Mouse (Mus musculus): ENCODE data around the gene Gnl3l. TPM values are rescaled to one million over a fixed set of nuclear protein-coding genes. Genes with fewer than 3 reads are reported as not detected.

Gene Gnl3l
- polyA plus RNA-seq, 1 experiment = 10.3 TPM

- Histone ChIP-seq H3K4me1 (ENCODE audit: control insufficient read depth, insufficient read depth, insufficient read length, low read length) (no peaks in the 10 kb centered on the region), H3K27ac (replicated peaks; ENCODE audit: low read depth, low read length) (no peak overlapping the region), H3K4me3 (ENCODE audit: insufficient read depth, low read depth, low read length) (no peak overlapping the region)
Observed at GRCm38 (mm10) chrX:151018798-151019197, 1.7 kb upstream of the Gnl3l start.

GRCm38 (mm10) chrX:151017897-151018296, 775 bp upstream of the Gnl3l start:
- H3K4me3 ChIP-seq (ENCODE audit: insufficient read depth, low read depth, low read length) = peak overlapping the region; percentile 55
- no peak overlapping the region for H3K27ac ChIP-seq (replicated peaks; ENCODE audit: low read depth, low read length)
- no peaks in the 10 kb centered on the region for H3K4me1 ChIP-seq (ENCODE audit: control insufficient read depth, insufficient read depth, insufficient read length, low read length)

- no peak overlapping the region for H3K27ac ChIP-seq (replicated peaks; ENCODE audit: low read depth, low read length)
- H3K4me3 ChIP-seq (ENCODE audit: insufficient read depth, low read depth, low read length) = no peak overlapping the region
- no peaks in the 10 kb centered on the region for H3K4me1 ChIP-seq (ENCODE audit: control insufficient read depth, insufficient read depth, insufficient read length, low read length)
Observed at GRCm38 (mm10) chrX:150996775-150997174, 20.3 kb downstream of the Gnl3l start.

- H3K27ac ChIP-seq (replicated peaks; ENCODE audit: low read depth, low read length) = no peak overlapping the region
- H3K4me3 ChIP-seq (ENCODE audit: insufficient read depth, low read depth, low read length) = no peak overlapping the region
- no peaks in the 10 kb centered on the region for H3K4me1 ChIP-seq (ENCODE audit: control insufficient read depth, insufficient read depth, insufficient read length, low read length)
Observed at GRCm38 (mm10) chrX:150981621-150982020, 35.5 kb downstream of the Gnl3l start.

GRCm38 (mm10) chrX:150975424-150975823, 41.7 kb downstream of the Gnl3l start:
- no peak overlapping the region for H3K27ac ChIP-seq (replicated peaks; ENCODE audit: low read depth, low read length)
- no peak overlapping the region for H3K4me3 ChIP-seq (ENCODE audit: insufficient read depth, low read depth, low read length)
- no peaks in the 10 kb centered on the region for H3K4me1 ChIP-seq (ENCODE audit: control insufficient read depth, insufficient read depth, insufficient read length, low read length)

GRCm38 (mm10) chrX:150963027-150963426, 54.1 kb downstream of the Gnl3l start:
- Histone ChIP-seq H3K27ac (replicated peaks; ENCODE audit: low read depth, low read length) (no peak overlapping the region), H3K4me3 (ENCODE audit: insufficient read depth, low read depth, low read length) (no peak overlapping the region), H3K4me1 (ENCODE audit: control insufficient read depth, insufficient read depth, insufficient read length, low read length) (no peaks in the 10 kb centered on the region)

GRCm38 (mm10) chrX:150960702-150961101, 56.4 kb downstream of the Gnl3l start:
- Histone ChIP-seq H3K4me1 (ENCODE audit: control insufficient read depth, insufficient read depth, insufficient read length, low read length) (no peaks in the 10 kb centered on the region), H3K27ac (replicated peaks; ENCODE audit: low read depth, low read length) (no peak overlapping the region), H3K4me3 (ENCODE audit: insufficient read depth, low read depth, low read length) (no peak overlapping the region)

- H3K4me3 ChIP-seq (ENCODE audit: insufficient read depth, low read depth, low read length) = peak overlapping the region; percentile 44
- H3K4me1 ChIP-seq (ENCODE audit: control insufficient read depth, insufficient read depth, insufficient read length, low read length) = no peaks in the 10 kb centered on the region
- no peak overlapping the region for H3K27ac ChIP-seq (replicated peaks; ENCODE audit: low read depth, low read length)
Observed at GRCm38 (mm10) chrX:150956522-150957300, 60.4 kb downstream of the Gnl3l start.

- Histone ChIP-seq H3K4me1 (ENCODE audit: control insufficient read depth, insufficient read depth, insufficient read length, low read length) (no peaks in the 10 kb centered on the region), H3K27ac (replicated peaks; ENCODE audit: low read depth, low read length) (no peak overlapping the region), H3K4me3 (ENCODE audit: insufficient read depth, low read depth, low read length) (no peak overlapping the region)
Observed at GRCm38 (mm10) chrX:150956016-150956415, 61.1 kb downstream of the Gnl3l start.

- no peak overlapping the region for H3K4me3 ChIP-seq (ENCODE audit: insufficient read depth, low read depth, low read length)
- no peak overlapping the region for H3K27ac ChIP-seq (replicated peaks; ENCODE audit: low read depth, low read length)
- no peaks in the 10 kb centered on the region for H3K4me1 ChIP-seq (ENCODE audit: control insufficient read depth, insufficient read depth, insufficient read length, low read length)
Observed at GRCm38 (mm10) chrX:150955441-150955840, 61.7 kb downstream of the Gnl3l start.

- Histone ChIP-seq H3K27ac (replicated peaks; ENCODE audit: low read depth, low read length) (no peak overlapping the region), H3K4me1 (ENCODE audit: control insufficient read depth, insufficient read depth, insufficient read length, low read length) (no peaks in the 10 kb centered on the region), H3K4me3 (ENCODE audit: insufficient read depth, low read depth, low read length) (no peak overlapping the region)
Observed at GRCm38 (mm10) chrX:150954721-150955120, 62.4 kb downstream of the Gnl3l start.

Other genes starting within 250 kb of the Gnl3l start
- 15.7 and 17.4 TPM in 2 replicates for gene Maged2, start 203.0 kb downstream of the Gnl3l start, polyA plus RNA-seq (2012; ENCODE audit: insufficient read depth, insufficient read length, missing spikeins)
- 1.8 and 2.4 TPM in 2 replicates for gene Fgd1, start 28.8 kb upstream of the Gnl3l start, polyA plus RNA-seq (2012; ENCODE audit: insufficient read depth, insufficient read length, missing spikeins)
- gene Tsr2, start 79.2 kb upstream of the Gnl3l start, polyA plus RNA-seq (2012; ENCODE audit: insufficient read depth, insufficient read length, missing spikeins) = 9.0 and 12.6 TPM in 2 replicates
- not detected in 2 replicates for gene Wnk3, start 180.8 kb upstream of the Gnl3l start, polyA plus RNA-seq (2012; ENCODE audit: insufficient read depth, insufficient read length, missing spikeins)

All from brown adipose tissue, adult 24 weeks (tissue).